Mouse (Mus musculus) gastrocnemius, adult 2 months (tissue): ENCODE measurements at regions not wholly inside any gene's neighbourhood (a gene's known extent, or its start where the extent isn't known, plus 50 kb on each side); places are given as distances from the start of the nearest gene placed in this dataset.

Experiments used
- DNase-seq: peaks from one replicate; pipeline ENCODE4 v3.0.0; 2022
- H3K27ac ChIP-seq: fragments of 200-600 bp; 2 replicates; pipeline ENCODE4 v1.8.1; 2022; ENCODE audit warnings: mild to moderate bottlenecking
- H3K4me3 ChIP-seq: fragments of 200-600 bp; 2 replicates; pipeline ENCODE4 v1.8.1; 2022; ENCODE audit warnings: mild to moderate bottlenecking, moderate library complexity
- CTCF ChIP-seq: fragments of 200-600 bp; IDR thresholded peaks from 2 replicates; pipeline ENCODE4 v1.8.1; 2022; ENCODE audit warnings: antibody characterized with exemption, mild to moderate bottlenecking, moderate library complexity
- intact Hi-C: fragments of 180-260 bp; cut with DNase I; formaldehyde crosslinking; loops from one replicate; pipeline ENCODE4 v1.15.1; 2025

- Histone ChIP-seq H3K4me3 (no peak overlapping the region), H3K27ac (no peak overlapping the region)
- DNase-seq: no peak
- no peak for TF ChIP-seq CTCF
- intact Hi-C loops: no loop called here
Observed at GRCm38 (mm10) chr16:65725559-65726269, 89.3 kb upstream of the Vgll3 start.

GRCm38 (mm10) chr16:65726289-65726688, 88.8 kb upstream of the Vgll3 start:
- DNase-seq: no peak
- intact Hi-C loops: no loop called here
- H3K4me3 ChIP-seq: no peak overlapping the region
- no peak for TF ChIP-seq CTCF
- no peak overlapping the region for H3K27ac ChIP-seq

DNA sequence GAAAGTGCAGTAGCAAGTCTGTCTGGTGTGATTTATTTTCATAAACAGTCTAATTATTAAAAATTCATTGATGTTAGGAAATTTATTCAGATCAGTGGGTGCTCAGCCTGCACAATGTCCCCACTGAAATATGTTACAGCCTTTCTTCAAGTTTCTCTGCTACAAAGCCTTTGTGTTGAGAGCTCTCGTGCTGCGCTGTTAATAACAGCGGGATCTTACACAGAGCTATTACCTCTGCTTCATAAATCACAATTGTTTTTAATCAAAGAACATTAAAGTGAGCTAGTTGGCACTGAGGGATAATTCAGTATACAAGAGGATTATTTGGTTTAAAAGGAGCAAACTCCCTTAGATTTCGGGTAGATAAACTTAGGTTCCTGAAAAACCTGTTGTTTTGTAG, 85.7 kb upstream of the Vgll3 start:
- H3K4me3 ChIP-seq: no peak overlapping the region
- no peak overlapping the region for H3K27ac ChIP-seq
- intact Hi-C loops: no loop called here
- no peak for TF ChIP-seq CTCF
- DNase-seq: no peak

DNA sequence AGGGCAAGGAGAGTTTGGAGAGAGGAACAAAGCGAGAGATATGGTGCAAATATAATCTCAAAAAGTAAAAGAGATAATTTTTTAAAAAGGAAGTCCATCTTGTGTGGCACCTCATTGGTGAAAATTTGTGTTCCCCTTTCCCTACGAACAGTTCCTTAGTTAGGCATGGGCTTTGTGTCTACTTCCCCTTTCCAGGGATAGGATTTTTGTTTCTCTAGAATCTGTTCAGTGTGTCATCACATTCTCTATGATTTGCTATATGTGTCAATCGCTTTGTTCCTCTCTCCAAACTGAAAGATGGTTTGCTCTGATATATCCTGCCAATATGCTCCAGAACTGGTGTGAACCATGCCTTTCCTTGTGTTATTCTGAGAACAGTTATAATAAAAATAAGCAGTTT, 75.4 kb upstream of the Vgll3 start:
- no peak for DNase-seq
- Histone ChIP-seq H3K4me3 (no peak overlapping the region), H3K27ac (no peak overlapping the region)
- no peak for TF ChIP-seq CTCF
- intact Hi-C loops: no loop called here

GRCm38 (mm10) chr16:65742951-65743350, 72.1 kb upstream of the Vgll3 start:
- H3K27ac ChIP-seq: no peak overlapping the region
- no peak for TF ChIP-seq CTCF
- intact Hi-C loops: no loop called here

DNA sequence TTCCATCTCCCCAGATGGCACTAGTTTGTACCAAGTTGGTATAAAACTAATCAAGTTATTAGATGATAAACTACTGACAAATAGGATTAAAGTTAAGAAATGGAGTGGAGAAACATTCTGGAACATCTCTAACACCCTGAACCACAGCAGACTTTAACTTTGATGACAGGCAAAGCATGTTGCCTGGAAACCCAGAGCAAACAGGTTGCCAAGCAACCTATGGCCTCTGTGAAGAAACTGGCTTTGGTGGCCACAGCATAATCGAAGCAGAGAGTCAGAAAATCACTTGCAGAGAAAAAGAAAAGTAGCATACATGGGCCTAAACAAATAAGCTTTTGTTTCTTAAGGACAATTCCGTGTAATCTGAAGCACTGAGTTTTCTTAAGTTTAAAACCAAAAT, 59.4 kb upstream of the Vgll3 start:
- intact Hi-C loops: no loop called here
- no peak for TF ChIP-seq CTCF
- H3K27ac ChIP-seq: no peak overlapping the region
- no peak overlapping the region for H3K4me3 ChIP-seq
- no peak for DNase-seq

More at GRCm38 (mm10) chr16:65742951-65743350, 72.1 kb upstream of the Vgll3 start:
- no peak for DNase-seq
- H3K4me3 ChIP-seq: no peak overlapping the region
